Mouse (Mus musculus): ENCODE measurements around the gene Hist3h2ba.

The Hist3h2ba gene

GRCm38 (mm10) chr11:58964216-58964615, 15.5 kb downstream of the Hist3h2ba start:
- DNase-seq (ENCODE audit: low spot score in 2 of 2) = no peak

GRCm38 (mm10) chr11:58965001-58965760, 16.5 kb downstream of the Hist3h2ba start:
- no peak for DNase-seq (ENCODE audit: low spot score in 2 of 2)

- peak in 1 of 2 experiments; percentile 73 for DNase-seq (ENCODE audit: low spot score in 2 of 2)
Measured at GRCm38 (mm10) chr11:58967346-58967745, 18.6 kb downstream of the Hist3h2ba start.

GRCm38 (mm10) chr11:58968551-58968950, 19.8 kb downstream of the Hist3h2ba start:
- no peak for DNase-seq (ENCODE audit: low spot score in 2 of 2)

- no peak for DNase-seq (ENCODE audit: low spot score in 2 of 2)
Measured at GRCm38 (mm10) chr11:58969027-58969426, 20.3 kb downstream of the Hist3h2ba start.

GRCm38 (mm10) chr11:58969659-58970058, 20.9 kb downstream of the Hist3h2ba start:
- DNase-seq (ENCODE audit: low spot score in 2 of 2) = no peak

GRCm38 (mm10) chr11:58970831-58971530, 22.3 kb downstream of the Hist3h2ba start:
- no peak for DNase-seq (ENCODE audit: low spot score in 2 of 2)

- DNase-seq (ENCODE audit: low spot score in 2 of 2) = no peak
Measured at GRCm38 (mm10) chr11:58971796-58972195, 23.1 kb downstream of the Hist3h2ba start.

GRCm38 (mm10) chr11:58974414-58974813, 25.7 kb downstream of the Hist3h2ba start:
- DNase-seq (ENCODE audit: low spot score in 2 of 2) = no peak

- DNase-seq (ENCODE audit: low spot score in 2 of 2) = peak; percentile 61 to 74
Measured at GRCm38 (mm10) chr11:58977150-58977549, 28.4 kb downstream of the Hist3h2ba start.

GRCm38 (mm10) chr11:58977607-58978026, 28.9 kb downstream of the Hist3h2ba start:
- peak in 1 of 2 experiments; percentile 52 for DNase-seq (ENCODE audit: low spot score in 2 of 2)

- DNase-seq (ENCODE audit: low spot score in 2 of 2) = peak; percentile 70 to 79
Measured at GRCm38 (mm10) chr11:58978027-58978705, 29.4 kb downstream of the Hist3h2ba start, which contains the start of gene Trim11. Gene Trim11 (plus strand): TSS chr11:58978093.

GRCm38 (mm10) chr11:58978706-58979030, 29.9 kb downstream of the Hist3h2ba start:
- no peak for DNase-seq (ENCODE audit: low spot score in 2 of 2)

GRCm38 (mm10) chr11:58979183-58979582, 30.5 kb downstream of the Hist3h2ba start:
- DNase-seq (ENCODE audit: low spot score in 2 of 2) = no peak

GRCm38 (mm10) chr11:58979661-58980060, 30.9 kb downstream of the Hist3h2ba start:
- no peak for DNase-seq (ENCODE audit: low spot score in 2 of 2)

- no peak for DNase-seq (ENCODE audit: low spot score in 2 of 2)
Measured at GRCm38 (mm10) chr11:58980381-58980990, 31.8 kb downstream of the Hist3h2ba start.

- peak; percentile 57 to 89 for DNase-seq (ENCODE audit: low spot score in 2 of 2)
Measured at GRCm38 (mm10) chr11:58981541-58982447, 33.1 kb downstream of the Hist3h2ba start.

GRCm38 (mm10) chr11:58982471-58983097, 33.9 kb downstream of the Hist3h2ba start:
- peak in 1 of 2 experiments; percentile 66 for DNase-seq (ENCODE audit: low spot score in 2 of 2)

- DNase-seq (ENCODE audit: low spot score in 2 of 2) = no peak
Measured at GRCm38 (mm10) chr11:58983691-58984341, 35.1 kb downstream of the Hist3h2ba start.

- DNase-seq (ENCODE audit: low spot score in 2 of 2) = no peak
Measured at GRCm38 (mm10) chr11:58984657-58985056, 35.9 kb downstream of the Hist3h2ba start.
